Mouse (Mus musculus) cortical plate, adult 2 months (tissue): ENCODE results near the gene 1110065P20Rik.

Source experiments
- CTCF ChIP-seq: fragments of 200-500 bp; IDR thresholded peaks from 2 replicates; pipeline ENCODE4 v1.5.1; 2011; ENCODE audit warnings: mild to moderate bottlenecking, control low read depth, low read length; ENCODE audit not compliant: insufficient read depth; ENCODE audit errors: extremely low read depth
- POLR2A ChIP-seq: fragments of 200-500 bp; IDR thresholded peaks from 2 replicates; pipeline ENCODE4 v1.6.1; 2011; ENCODE audit warnings: mild to moderate bottlenecking, low read length, control low read depth; ENCODE audit not compliant: insufficient read depth; ENCODE audit errors: extremely low read depth

GRCm38 (mm10) chr4:124850933-124851658 is at the start of gene 1110065P20Rik:
- TF ChIP-seq POLR2A (0 out of 2 replicates have a peak, but pooled peaks have one; percentile 16), CTCF (no peak)
